Mouse (Mus musculus): ENCODE data around the gene Ubtd2. TPM values are rescaled to one million over a fixed set of nuclear protein-coding genes. Genes with fewer than 3 reads are reported as not detected.
A peak's percentile ranks its signal among the peaks of the same experiment; 100 is the strongest.

The Ubtd2 gene
- polyA plus RNA-seq, 1 experiment from 2014 or later: 82.0 TPM

DNA sequence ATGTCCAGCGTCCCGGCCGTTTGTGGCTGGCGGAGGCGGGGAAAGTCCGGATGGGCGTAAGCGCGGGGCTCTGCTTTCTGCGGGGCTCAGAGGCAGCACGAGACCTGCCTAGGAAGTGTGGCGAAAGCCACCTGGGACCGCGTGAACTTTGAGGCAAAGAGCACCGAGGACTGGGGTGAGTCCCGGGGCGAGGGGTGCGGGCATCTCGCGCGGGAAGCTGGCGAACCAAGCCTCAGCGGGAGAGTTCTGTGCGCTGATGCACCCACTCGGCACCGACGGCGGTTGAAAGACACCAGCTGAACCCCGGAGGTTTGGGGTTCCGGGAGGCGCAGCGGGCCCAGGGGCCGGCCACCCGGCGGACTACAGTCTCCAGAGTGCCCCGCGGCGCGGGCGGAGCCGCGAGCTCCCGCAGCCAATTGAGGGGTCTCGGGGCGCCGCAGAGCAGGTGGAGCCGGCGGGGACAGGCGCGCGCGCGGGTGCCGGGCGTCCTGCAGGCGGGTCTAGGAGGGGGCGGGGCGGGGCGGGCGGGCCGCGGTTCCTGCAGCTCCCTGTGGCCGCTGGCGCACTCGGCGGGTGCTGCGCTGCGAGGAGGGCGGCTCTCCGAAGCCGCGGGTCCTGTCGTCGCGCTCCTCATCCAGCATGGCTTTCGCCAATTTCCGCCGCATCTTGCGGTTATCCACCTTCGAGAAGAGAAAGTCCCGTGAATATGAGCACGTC is 77.8 kb downstream of the Ubtd2 start, which contains the start of gene Stk10:
Gene Stk10 (plus strand): TSS at position 541 of the 717 bp plus-strand sequence.
- DNase-seq (ENCODE audit: low spot score): peak; percentile 89
- H3K27ac ChIP-seq: peak within 1 kb of the TSS; percentile 79
- peaks cover 39% of the 10 kb centered on the region for H3K27me3 ChIP-seq (ENCODE audit: low read depth, poor library complexity, severe bottlenecking)
- H3K4me3 ChIP-seq: peak within 1 kb of the TSS; percentile 66
- H3K9me3 ChIP-seq (replicated peaks): no peaks in the 10 kb centered on the region
- H3K36me3 ChIP-seq: no peaks in the 10 kb centered on the region
- under 1% methylated on average over 74 of the region's 82 CpGs for WGBS
- peaks cover 32% of the 10 kb centered on the region for H3K4me1 ChIP-seq

DNA sequence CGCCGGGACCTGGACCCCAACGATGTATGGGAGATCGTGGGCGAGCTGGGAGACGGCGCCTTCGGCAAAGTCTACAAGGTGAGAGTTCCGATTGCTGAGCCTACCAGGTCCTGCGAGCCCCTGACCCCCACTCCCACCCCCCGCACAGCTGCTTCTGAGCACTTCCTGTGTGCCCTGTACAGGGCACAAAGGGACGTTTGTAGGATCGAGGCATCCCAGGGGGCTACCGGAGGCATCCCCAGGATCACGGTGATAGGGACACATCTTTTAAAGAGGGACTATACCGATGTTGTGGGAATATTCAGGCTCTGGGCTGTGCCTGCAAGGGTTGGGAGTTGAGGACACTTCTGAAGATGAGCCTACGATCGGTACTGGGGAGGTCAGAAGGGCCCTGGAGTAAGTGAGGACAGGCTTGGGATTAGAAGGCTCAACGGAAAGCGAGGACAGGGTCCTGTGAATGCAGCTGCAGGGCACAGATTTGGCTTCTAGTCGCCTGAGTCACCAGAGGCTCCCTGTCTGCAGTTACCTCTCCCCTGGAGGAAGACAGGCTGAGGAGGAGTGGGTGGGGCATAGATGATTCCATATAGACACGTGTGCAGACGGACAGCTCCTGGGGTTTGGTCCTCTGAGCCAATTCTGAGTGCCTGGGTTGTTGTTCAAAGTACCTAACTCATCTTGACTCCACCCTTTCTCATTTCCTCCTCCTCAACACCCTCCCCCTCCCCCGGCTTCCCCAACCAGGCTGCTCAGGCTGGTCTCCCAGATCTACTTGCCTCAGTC is 78.5 kb downstream of the Ubtd2 start:
- Histone ChIP-seq H3K4me3 (peak overlapping the region; percentile 66), H3K27ac (peak overlapping the region; percentile 79), H3K27me3 (ENCODE audit: low read depth, poor library complexity, severe bottlenecking) (peaks cover 39% of the 10 kb centered on the region), H3K36me3 (no peaks in the 10 kb centered on the region), H3K4me1 (peaks cover 36% of the 10 kb centered on the region), H3K9me3 (replicated peaks) (no peaks in the 10 kb centered on the region)
- WGBS: 2% methylated on average over 24 of the region's 24 CpGs
- peak; percentile 57 for DNase-seq (ENCODE audit: low spot score)

DNA sequence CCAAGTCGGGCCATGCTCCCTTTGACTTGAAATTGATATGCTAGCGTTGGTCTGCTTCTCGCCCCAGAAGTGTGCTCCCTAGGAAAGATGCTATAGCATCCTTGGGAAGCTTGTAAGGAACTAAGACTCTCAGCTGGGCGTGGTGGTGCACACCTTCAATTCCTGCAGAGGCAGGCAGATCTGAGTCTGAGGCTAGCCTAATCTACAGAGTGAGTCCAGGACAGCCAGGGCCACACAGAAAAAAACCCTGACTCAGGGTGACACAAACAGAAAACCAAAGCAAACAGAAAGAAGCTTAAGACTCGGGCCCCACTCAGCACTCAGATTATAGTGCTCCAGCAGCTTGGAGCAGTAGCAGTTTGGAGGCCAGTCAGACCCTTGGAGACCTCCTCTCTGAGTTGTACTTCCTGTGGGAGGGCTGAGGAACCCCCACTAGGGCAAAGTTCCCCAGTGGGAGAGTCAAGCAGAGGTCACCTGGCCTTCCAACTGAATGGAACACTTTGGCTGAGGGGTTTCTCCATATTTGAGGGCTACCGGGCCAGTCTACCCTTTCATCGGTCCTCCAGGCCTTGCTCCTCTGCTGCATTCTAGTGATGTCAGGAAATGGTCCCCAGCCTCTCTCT is 79.4 kb downstream of the Ubtd2 start:
- no peak for DNase-seq (ENCODE audit: low spot score)
- Histone ChIP-seq H3K36me3 (no peaks in the 10 kb centered on the region), H3K27me3 (ENCODE audit: low read depth, poor library complexity, severe bottlenecking) (peaks cover 39% of the 10 kb centered on the region), H3K4me1 (peaks cover 39% of the 10 kb centered on the region), H3K9me3 (replicated peaks) (no peaks in the 10 kb centered on the region), H3K4me3 (peak overlapping the region; percentile 66; the same call in 1 of the 2 replicates), H3K27ac (no peak overlapping the region)
- 71% methylated on average over 7 of the region's 7 CpGs for WGBS

DNA sequence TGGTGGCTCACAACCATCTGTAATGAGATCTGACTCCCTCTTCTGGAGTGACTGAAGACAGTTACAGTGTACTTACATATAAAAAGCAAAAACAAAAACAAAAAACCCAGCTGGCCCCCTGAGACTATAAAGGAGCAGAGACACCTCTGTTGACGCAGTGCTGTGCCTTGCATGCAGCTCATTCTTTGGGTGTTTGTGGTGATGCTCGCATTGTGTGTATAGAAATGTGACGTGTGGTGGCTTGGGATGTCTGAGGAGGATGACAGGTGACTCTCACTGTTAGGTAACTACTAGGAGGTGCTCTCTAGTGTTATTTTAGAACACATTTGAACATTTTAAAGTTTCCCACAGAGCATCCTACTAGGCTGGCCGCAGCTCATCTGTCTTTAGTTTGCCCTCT is 80.5 kb downstream of the Ubtd2 start:
- 94% methylated on average over 4 of the region's 4 CpGs for WGBS
- Histone ChIP-seq H3K4me3 (no peak overlapping the region), H3K27ac (no peak overlapping the region), H3K4me1 (peaks cover 39% of the 10 kb centered on the region), H3K9me3 (replicated peaks) (no peaks in the 10 kb centered on the region), H3K36me3 (no peaks in the 10 kb centered on the region), H3K27me3 (ENCODE audit: low read depth, poor library complexity, severe bottlenecking) (peaks cover 34% of the 10 kb centered on the region)
- DNase-seq (ENCODE audit: low spot score): no peak

DNA sequence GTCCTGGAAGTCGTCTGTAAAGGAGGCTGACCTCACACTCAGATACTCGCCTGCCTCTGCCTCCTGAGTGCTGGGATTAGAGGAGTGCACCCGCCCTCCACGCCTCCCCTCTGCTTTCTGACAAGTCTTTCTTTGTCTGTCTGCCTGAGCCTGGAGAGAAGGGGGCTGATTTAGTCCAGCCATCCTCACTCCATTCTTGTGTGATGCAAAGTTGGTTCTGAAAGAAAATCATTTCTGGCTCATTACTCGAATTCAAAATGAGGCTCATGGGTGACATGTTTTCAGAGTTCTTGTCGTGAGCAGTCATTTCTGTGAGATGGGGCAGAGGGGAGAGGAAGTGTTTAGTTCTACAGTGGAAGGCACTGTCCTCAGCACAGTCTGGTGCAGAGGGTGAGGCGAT is 81.8 kb downstream of the Ubtd2 start:
- no peak overlapping the region for H3K4me3 ChIP-seq
- peaks cover 23% of the 10 kb centered on the region; the same call in 1 of the 2 replicates for H3K27me3 ChIP-seq (ENCODE audit: low read depth, poor library complexity, severe bottlenecking)
- no peak for DNase-seq (ENCODE audit: low spot score)
- H3K9me3 ChIP-seq (replicated peaks): no peaks in the 10 kb centered on the region
- H3K27ac ChIP-seq: no peak overlapping the region
- H3K36me3 ChIP-seq: no peaks in the 10 kb centered on the region
- 69% methylated on average over 7 of the region's 7 CpGs for WGBS
- peaks cover 35% of the 10 kb centered on the region for H3K4me1 ChIP-seq

DNA sequence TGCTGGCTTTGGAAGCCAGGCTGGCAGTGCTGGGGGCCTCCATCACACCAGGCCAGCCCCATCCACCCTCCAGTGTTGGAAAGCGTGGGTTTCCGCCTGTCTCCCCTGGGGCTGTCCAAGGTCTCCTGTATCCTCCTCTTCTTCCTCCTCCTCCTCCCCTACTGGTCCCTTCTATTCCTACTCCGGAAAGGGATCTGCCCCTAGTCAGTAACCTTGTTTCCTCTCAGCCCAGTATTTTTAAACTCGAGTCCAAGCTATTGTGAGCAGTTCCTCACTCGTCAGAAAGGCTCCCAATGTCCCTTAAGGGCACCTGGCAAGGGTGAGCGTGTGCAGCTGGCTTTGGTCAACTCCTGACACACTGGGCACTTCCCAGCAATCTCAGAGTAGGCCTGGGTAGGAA is 83.3 kb downstream of the Ubtd2 start:
- H3K27me3 ChIP-seq (ENCODE audit: low read depth, poor library complexity, severe bottlenecking): peaks cover 16% of the 10 kb centered on the region; the same call in 1 of the 2 replicates
- 77% methylated on average over 6 of the region's 6 CpGs for WGBS
- H3K4me3 ChIP-seq: no peak overlapping the region
- no peaks in the 10 kb centered on the region for H3K36me3 ChIP-seq
- H3K27ac ChIP-seq: no peak overlapping the region
- DNase-seq (ENCODE audit: low spot score): no peak
- H3K9me3 ChIP-seq (replicated peaks): no peaks in the 10 kb centered on the region
- H3K4me1 ChIP-seq: peaks cover 31% of the 10 kb centered on the region

DNA sequence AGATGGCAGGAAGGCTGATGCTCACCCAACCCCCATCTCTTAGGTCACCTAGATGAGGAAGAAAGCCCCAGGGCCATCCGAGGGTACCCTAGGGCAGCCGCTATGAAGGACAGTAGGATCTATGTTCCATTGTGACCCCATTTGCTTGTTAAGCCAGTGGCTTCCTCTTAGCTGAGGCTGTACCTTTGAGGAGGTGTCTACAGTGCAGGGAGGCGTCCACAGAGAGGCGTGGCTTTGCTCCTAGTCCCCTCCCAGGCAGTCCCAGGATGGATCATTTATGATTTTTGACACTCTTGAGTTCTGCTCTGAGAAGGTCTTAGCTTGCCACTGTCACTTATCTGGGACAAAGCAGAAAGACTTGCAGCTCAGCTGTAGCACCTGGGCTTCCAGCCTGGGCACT is 83.7 kb downstream of the Ubtd2 start:
- no peaks in the 10 kb centered on the region for H3K36me3 ChIP-seq
- no peak overlapping the region for H3K27ac ChIP-seq
- DNase-seq (ENCODE audit: low spot score): no peak
- peaks cover 12% of the 10 kb centered on the region; the same call in 1 of the 2 replicates for H3K27me3 ChIP-seq (ENCODE audit: low read depth, poor library complexity, severe bottlenecking)
- H3K4me1 ChIP-seq: peaks cover 27% of the 10 kb centered on the region
- H3K9me3 ChIP-seq (replicated peaks): no peaks in the 10 kb centered on the region
- 83% methylated on average over 4 of the region's 4 CpGs for WGBS
- no peak overlapping the region for H3K4me3 ChIP-seq

DNA sequence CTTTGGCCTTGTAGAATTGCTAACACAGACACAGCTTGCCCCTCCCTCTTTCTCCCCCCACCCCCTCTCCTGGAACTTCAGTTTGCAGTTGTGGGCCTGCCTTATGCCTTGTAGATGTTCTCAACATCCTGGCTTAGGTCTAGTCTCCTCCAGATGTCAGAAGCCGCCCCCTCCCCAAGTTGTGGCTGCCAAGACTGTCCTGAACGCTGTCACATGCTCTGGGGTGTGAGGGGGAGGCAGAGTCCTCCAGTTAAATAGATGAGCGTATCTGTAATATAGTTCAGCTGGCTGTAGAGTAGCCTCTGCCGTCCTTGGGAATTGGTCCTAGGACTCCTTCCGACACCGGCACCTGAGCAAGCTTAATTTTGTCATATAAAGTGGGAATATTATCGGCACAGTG is 84.5 kb downstream of the Ubtd2 start:
- no peaks in the 10 kb centered on the region for H3K9me3 ChIP-seq (replicated peaks)
- DNase-seq (ENCODE audit: low spot score): no peak
- peaks cover 18% of the 10 kb centered on the region for H3K4me1 ChIP-seq
- H3K4me3 ChIP-seq: no peak overlapping the region
- H3K27ac ChIP-seq: no peak overlapping the region
- H3K36me3 ChIP-seq: no peaks in the 10 kb centered on the region
- H3K27me3 ChIP-seq (ENCODE audit: low read depth, poor library complexity, severe bottlenecking): peaks cover 3% of the 10 kb centered on the region; the same call in 1 of the 2 replicates
- 86% methylated on average over 7 of the region's 7 CpGs for WGBS

DNA sequence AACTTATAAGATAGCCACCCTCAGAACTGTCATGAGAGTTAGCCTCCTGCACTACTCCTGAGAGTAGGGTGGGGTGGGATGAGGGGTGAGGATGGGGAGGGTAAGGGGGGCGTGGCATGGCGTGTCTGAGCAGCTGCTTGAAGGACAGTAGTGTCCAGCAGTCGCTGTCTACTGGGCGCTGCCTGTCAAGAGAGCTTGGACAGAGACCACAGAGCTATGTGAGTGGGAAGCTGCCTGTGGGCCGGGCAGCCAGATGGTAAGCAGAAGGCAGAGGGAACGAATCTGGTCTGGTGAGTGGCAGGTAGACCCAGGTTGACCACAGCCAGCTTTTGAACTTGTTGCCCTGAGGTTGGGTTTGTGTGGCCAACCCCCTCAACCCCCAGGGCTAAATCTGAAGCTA is 85.3 kb downstream of the Ubtd2 start:
- H3K9me3 ChIP-seq (replicated peaks): no peaks in the 10 kb centered on the region
- no peak overlapping the region for H3K4me3 ChIP-seq
- H3K27ac ChIP-seq: no peak overlapping the region
- WGBS: 91% methylated on average over 6 of the region's 6 CpGs
- H3K27me3 ChIP-seq (ENCODE audit: low read depth, poor library complexity, severe bottlenecking): no peaks in the 10 kb centered on the region
- H3K4me1 ChIP-seq: peaks cover 17% of the 10 kb centered on the region
- no peaks in the 10 kb centered on the region for H3K36me3 ChIP-seq
- DNase-seq (ENCODE audit: low spot score): no peak

DNA sequence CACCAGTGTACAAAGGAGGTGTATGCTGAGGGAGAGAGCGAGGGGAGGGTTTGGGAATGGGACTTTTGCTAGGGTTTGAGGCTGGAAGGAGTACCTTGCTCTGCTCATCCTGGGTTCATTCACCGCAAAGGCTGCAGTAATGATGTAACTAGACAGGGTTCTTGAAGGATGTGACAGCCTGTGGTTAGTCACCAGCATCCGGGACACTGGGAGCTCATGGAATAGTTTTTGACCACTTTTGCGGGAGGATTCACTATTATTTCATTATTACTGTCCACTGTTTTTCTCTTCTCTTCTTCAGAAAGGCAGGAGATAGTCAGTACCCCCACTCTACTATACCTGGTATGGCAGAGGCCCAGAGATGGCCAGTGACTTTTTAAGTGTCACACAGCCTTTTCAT is 87.0 kb downstream of the Ubtd2 start:
- WGBS: 93% methylated on average over 4 of the region's 4 CpGs

DNA sequence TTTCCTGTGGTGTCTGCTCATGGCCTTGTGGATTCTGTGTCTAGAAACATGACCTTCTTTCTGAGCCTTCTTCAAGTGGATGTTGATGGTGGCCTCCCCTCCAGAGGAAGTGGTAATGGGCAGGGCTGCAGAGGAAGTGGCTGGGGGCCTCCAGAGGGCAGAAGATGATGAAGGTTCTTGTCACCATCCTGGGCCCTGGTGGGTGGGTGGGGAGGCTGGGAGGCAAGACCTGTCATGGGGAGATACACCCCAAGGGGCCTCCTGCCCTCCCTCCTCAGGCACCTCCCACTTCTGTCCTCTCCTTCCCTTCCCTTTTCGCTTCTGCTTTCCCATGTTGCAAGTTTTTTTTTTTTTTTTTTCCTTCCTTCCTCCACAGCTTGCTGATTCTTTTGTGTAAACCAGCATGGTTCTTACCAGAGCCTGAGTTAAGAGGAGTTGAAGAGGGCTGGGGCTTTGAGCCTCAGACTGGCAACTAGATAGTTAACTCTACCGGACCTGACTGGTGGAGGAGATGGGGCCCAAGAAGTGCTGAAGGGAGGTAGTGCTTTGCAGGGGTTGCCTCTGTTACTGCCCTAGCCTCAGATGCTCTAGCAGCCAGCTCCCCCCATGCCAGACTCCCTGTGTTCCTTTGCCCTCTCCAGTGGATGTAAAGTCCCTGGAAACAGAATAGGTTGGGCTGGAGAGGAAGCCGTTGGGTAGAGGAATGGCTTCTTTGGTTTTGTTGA is 87.7 kb downstream of the Ubtd2 start:
- no peaks in the 10 kb centered on the region for H3K27me3 ChIP-seq (ENCODE audit: low read depth, poor library complexity, severe bottlenecking)
- DNase-seq (ENCODE audit: low spot score): no peak
- H3K4me3 ChIP-seq: no peak overlapping the region
- 52% methylated on average over 3 of the region's 3 CpGs for WGBS
- no peak overlapping the region for H3K27ac ChIP-seq
- H3K9me3 ChIP-seq (replicated peaks): no peaks in the 10 kb centered on the region
- H3K36me3 ChIP-seq: no peaks in the 10 kb centered on the region
- peaks cover 24% of the 10 kb centered on the region for H3K4me1 ChIP-seq

More for the DNA sequence above, 87.0 kb downstream of the Ubtd2 start:
- no peak overlapping the region for H3K4me3 ChIP-seq
- peaks cover 17% of the 10 kb centered on the region for H3K4me1 ChIP-seq
- no peaks in the 10 kb centered on the region for H3K36me3 ChIP-seq
- H3K27ac ChIP-seq: no peak overlapping the region
- H3K9me3 ChIP-seq (replicated peaks): no peaks in the 10 kb centered on the region
- no peak for DNase-seq (ENCODE audit: low spot score)
- H3K27me3 ChIP-seq (ENCODE audit: low read depth, poor library complexity, severe bottlenecking): no peaks in the 10 kb centered on the region

DNA sequence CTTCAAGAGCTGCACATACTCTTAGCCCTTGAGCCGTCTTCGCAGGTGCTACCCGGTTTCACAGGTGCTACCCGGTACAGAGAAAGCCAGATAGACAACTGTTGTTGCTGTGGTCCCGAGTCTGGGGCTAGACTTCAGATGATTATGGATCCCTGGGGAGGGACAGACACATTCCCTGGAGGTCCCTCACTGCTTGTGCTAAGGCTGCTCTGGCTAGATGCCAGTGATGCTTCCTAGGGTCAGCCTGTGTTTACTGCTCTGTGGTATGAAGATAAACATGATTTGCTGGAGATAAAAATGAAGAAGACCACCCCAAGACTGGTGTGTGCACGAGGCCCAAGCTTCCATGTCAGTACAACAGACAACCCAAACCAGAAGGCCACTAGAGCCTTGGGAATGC is 88.9 kb downstream of the Ubtd2 start:
- H3K36me3 ChIP-seq: no peaks in the 10 kb centered on the region
- no peak for DNase-seq (ENCODE audit: low spot score)
- H3K27me3 ChIP-seq (ENCODE audit: low read depth, poor library complexity, severe bottlenecking): no peaks in the 10 kb centered on the region
- H3K9me3 ChIP-seq (replicated peaks): no peaks in the 10 kb centered on the region
- no peak overlapping the region for H3K27ac ChIP-seq
- WGBS: 91% methylated on average over 6 of the region's 6 CpGs
- peaks cover 25% of the 10 kb centered on the region for H3K4me1 ChIP-seq
- no peak overlapping the region for H3K4me3 ChIP-seq
